Mouse (Mus musculus) embryonic facial prominence, embryonic 14.5 days (tissue): ENCODE data around the gene Xkr7. TPM values are rescaled to one million over a fixed set of nuclear protein-coding genes. Genes with fewer than 3 reads are reported as not detected.
A peak's percentile ranks its signal among the peaks of the same experiment; 100 is the strongest.

Experiments
- ATAC-seq: fragments of 200-750 bp; cut with Nextera tagmentation; 2 replicates; pipeline ENCODE4 v1.8.0; 2017; ENCODE audit warnings: low read depth, moderate number of reproducible peaks, moderate TSS enrichment
- DNase-seq: peaks from one replicate; pipeline ENCODE4 v3.0.0-alpha.2; 2015; ENCODE audit warnings: low spot score
- H3K27ac ChIP-seq: fragments of 300-500 bp; sonication (generic); replicated peaks from 2 replicates; pipeline ENCODE4 v1.5.1; 2014; ENCODE audit warnings: low read depth, mild to moderate bottlenecking, low read length, moderate library complexity
- H3K27me3 ChIP-seq: fragments of 300-500 bp; sonication (generic); replicated peaks from 2 replicates; pipeline ENCODE4 v1.6.1; 2014; ENCODE audit warnings: low read length; ENCODE audit not compliant: control insufficient read depth, insufficient read depth
- H3K36me3 ChIP-seq: fragments of 300-500 bp; sonication (generic); 2 replicates; pipeline ENCODE4 v1.6.1; 2014; ENCODE audit warnings: low read length, mixed read lengths; ENCODE audit not compliant: control insufficient read depth, insufficient read depth
- H3K4me1 ChIP-seq: fragments of 300-500 bp; sonication (generic); 2 replicates; pipeline ENCODE4 v1.6.1; 2014; ENCODE audit warnings: antibody characterized with exemption, low read length; ENCODE audit not compliant: control insufficient read depth, insufficient read depth
- H3K4me2 ChIP-seq: fragments of 300-500 bp; sonication (generic); 2 replicates; pipeline ENCODE4 v1.6.1; 2014; ENCODE audit warnings: low read depth, mild to moderate bottlenecking, low read length, moderate library complexity, mixed read lengths
- H3K4me3 ChIP-seq: fragments of 300-500 bp; sonication (generic); 2 replicates; pipeline ENCODE4 v1.5.1; 2014; ENCODE audit warnings: low read depth, mild to moderate bottlenecking, low read length
- H3K9ac ChIP-seq: fragments of 300-500 bp; sonication (generic); 2 replicates; pipeline ENCODE4 v1.6.1; 2014; ENCODE audit warnings: low read depth, mild to moderate bottlenecking, low read length, moderate library complexity, mixed read lengths
- H3K9me3 ChIP-seq: fragments of 300-500 bp; sonication (generic); 2 replicates; pipeline ENCODE4 v1.6.1; 2016; ENCODE audit warnings: low read length; ENCODE audit not compliant: control insufficient read depth
- WGBS: fragments of 180-500 bp; shearing (Covaris S2); extraction: QIAGEN DNeasy Blood & Tissue Kit; methylation state at CpG from one replicate; pipeline ENCODE4 v1.1.7; 2014; 5-methylcytosine and 5-hydroxymethylcytosine counted together
- polyA plus RNA-seq: library from polyadenylated mRNA; unstranded; fragments of >200 nt; fragmentation: Nextera tagmentation; extraction: Ambion mirVana; gene quantifications from 2 replicates; pipeline ENCODE4 v1.2.1, GENCODE M21; 2014

Xkr7 gene
- polyA plus RNA-seq: 0.06 and 0.07 TPM in 2 replicates

DNA sequence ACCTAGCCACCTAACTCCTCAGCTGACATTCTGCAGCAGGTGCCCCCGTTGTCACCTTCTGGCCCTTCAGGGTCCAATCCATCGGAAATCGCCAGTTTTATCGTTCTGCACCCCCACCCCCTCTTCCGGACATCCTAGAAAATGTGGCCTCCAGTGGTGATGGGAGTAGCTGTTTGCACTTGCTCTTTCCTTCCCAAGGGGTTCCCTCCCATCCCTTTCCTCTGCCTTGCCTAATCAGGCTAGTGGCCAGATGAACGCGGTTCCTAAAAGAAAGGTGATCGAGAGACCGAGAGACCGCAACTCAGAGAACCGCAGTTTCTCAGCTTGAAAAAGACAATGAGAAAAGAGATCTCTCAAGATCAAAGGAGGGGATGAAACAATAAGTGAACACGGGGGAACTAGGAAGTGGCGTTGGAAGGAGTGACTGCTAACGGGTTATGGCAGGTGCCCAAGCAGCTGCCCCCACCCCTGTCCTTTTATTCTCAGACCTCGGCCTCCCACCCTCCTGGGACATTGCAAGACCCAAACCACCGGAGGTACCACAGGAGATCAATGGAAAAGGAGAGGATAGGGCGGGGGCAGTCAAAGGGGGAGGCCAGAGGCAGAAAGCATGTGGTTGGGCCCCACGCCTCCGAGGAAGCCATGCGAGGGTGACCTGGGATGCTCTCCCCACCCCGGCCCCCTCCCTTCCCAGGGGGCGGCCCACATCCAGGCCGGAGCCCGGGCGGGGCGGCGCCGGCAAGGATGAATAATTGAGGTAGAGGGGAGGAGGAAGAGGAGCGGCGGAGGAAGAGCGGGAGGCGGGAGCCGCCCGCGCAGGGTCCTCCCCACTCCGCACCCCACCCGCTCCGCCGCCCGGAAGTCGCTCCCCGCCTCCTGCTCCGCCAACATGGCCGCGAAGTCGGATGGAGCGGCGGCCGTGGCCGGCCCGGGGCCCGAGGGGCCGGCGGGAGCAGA is at the start of gene Xkr7:
Xkr7 (plus strand) TSS at position 727 of the 957 bp plus-strand sequence.
- 2% methylated on average over 24 of the region's 54 CpGs for WGBS
- ATAC-seq (peak; percentile 70), DNase-seq (no peak)
- Histone ChIP-seq H3K27ac (no peak within 1 kb of the TSS), H3K4me1 (peaks cover 7% of the 10 kb centered on the region; the same call in 1 of the 2 replicates), H3K27me3 (peaks cover 54% of the 10 kb centered on the region), H3K36me3 (no peaks in the 10 kb centered on the region), H3K4me3 (peak within 1 kb of the TSS; percentile 43), H3K9ac (no peak within 1 kb of the TSS), H3K9me3 (no peaks in the 10 kb centered on the region), H3K4me2 (peak within 1 kb of the TSS; percentile 82)

DNA sequence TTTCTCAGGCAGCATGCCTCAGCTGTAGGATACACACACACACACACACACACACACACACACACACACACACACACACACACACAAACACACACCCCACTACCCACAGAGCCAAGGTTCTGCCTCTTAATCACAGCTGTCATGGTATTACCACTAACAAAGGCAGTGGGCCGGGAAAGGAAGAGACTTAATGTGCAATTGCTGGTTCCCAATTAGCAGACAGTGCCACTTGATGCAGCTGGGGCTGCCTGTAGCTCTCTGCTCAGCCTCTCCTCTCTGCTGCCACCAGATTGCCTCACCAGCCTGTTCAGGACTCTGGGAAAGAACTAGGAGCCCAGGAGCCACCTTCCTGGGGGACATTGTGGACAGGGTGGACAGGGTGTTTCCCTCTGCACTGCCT is 46.1 kb upstream of the Xkr7 start:
- WGBS: 64% methylated on average over 1 of the region's 1 CpGs
- Histone ChIP-seq H3K9me3 (no peaks in the 10 kb centered on the region), H3K4me1 (no peaks in the 10 kb centered on the region), H3K27me3 (no peaks in the 10 kb centered on the region), H3K9ac (no peak overlapping the region), H3K4me2 (no peak overlapping the region), H3K36me3 (no peaks in the 10 kb centered on the region), H3K27ac (no peak overlapping the region), H3K4me3 (no peak overlapping the region)
- DNase-seq: peak; percentile 56
- peak; percentile 65 for ATAC-seq

GRCm38 (mm10) chr2:152991529-152991928 is 40.1 kb upstream of the Xkr7 start:
- ATAC-seq: no peak
- no peak for DNase-seq
- Histone ChIP-seq H3K27ac (no peak overlapping the region), H3K4me2 (no peak overlapping the region), H3K27me3 (no peaks in the 10 kb centered on the region), H3K4me3 (no peak overlapping the region), H3K36me3 (no peaks in the 10 kb centered on the region), H3K4me1 (no peaks in the 10 kb centered on the region), H3K9ac (no peak overlapping the region), H3K9me3 (no peaks in the 10 kb centered on the region)
- 88% methylated on average over 9 of the region's 9 CpGs for WGBS

GRCm38 (mm10) chr2:152997046-152997445 is 34.6 kb upstream of the Xkr7 start:
- 68% methylated on average over 4 of the region's 4 CpGs for WGBS
- Histone ChIP-seq H3K9me3 (no peaks in the 10 kb centered on the region), H3K27me3 (no peaks in the 10 kb centered on the region), H3K4me3 (no peak overlapping the region), H3K4me2 (no peak overlapping the region), H3K9ac (no peak overlapping the region), H3K27ac (no peak overlapping the region), H3K36me3 (no peaks in the 10 kb centered on the region), H3K4me1 (no peaks in the 10 kb centered on the region)
- no peak for DNase-seq
- ATAC-seq: no peak

- H3K4me1 ChIP-seq: no peaks in the 10 kb centered on the region
- ATAC-seq (no peak), DNase-seq (no peak)
- H3K4me3 ChIP-seq: no peak overlapping the region
- WGBS: 68% methylated on average over 15 of the region's 15 CpGs
- H3K4me2 ChIP-seq: no peak overlapping the region
- H3K27ac ChIP-seq: no peak overlapping the region
- peaks cover 4% of the 10 kb centered on the region for H3K36me3 ChIP-seq
- no peaks in the 10 kb centered on the region for H3K27me3 ChIP-seq
- no peaks in the 10 kb centered on the region for H3K9me3 ChIP-seq
- no peak overlapping the region for H3K9ac ChIP-seq
Observed at GRCm38 (mm10) chr2:153002492-153003248, 29.0 kb upstream of the Xkr7 start.

DNA sequence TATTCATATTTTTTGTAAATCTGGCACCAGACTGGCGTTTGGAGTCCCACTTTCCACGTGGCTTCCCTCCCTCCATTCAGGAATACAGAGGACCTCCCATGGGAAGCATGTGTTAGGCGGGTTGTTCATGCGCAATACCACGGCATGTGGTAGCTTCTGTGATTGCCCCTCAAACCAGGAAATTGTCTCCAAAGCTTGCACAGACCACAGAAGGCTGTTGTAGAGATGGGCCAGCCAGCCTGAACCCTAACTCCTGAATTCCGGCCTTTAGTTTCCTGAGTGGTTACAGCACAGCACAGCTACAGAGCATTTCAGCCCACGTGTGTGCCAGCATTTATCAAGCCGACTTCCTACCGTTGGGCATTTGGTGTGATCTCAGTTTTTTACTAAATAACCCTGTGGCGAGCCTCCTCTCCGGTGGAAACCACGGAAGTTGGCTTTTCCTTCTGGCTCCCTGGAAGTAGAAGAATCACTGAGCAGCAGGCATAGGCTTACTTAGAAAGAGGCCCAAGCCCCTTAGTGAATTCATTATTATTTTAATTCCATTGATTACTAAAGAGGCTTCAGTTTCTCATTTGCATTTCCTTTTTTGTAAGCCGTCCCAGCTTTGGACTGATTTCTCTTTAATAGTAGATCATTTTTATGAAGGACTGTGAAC is 27.8 kb upstream of the Xkr7 start:
- 54% methylated on average over 13 of the region's 13 CpGs for WGBS
- no peaks in the 10 kb centered on the region for H3K9me3 ChIP-seq
- no peak overlapping the region for H3K27ac ChIP-seq
- no peak overlapping the region for H3K4me3 ChIP-seq
- H3K4me1 ChIP-seq: no peaks in the 10 kb centered on the region
- DNase-seq: peak; percentile 57
- H3K27me3 ChIP-seq: no peaks in the 10 kb centered on the region
- H3K4me2 ChIP-seq: no peak overlapping the region
- H3K36me3 ChIP-seq: peaks cover 15% of the 10 kb centered on the region
- H3K9ac ChIP-seq: no peak overlapping the region
- ATAC-seq: no peak

- DNase-seq (no peak), ATAC-seq (no peak)
- H3K4me1 ChIP-seq: no peaks in the 10 kb centered on the region
- no peak overlapping the region for H3K27ac ChIP-seq
- peaks cover 36% of the 10 kb centered on the region for H3K36me3 ChIP-seq
- no peaks in the 10 kb centered on the region for H3K27me3 ChIP-seq
- no peak overlapping the region for H3K4me3 ChIP-seq
- H3K4me2 ChIP-seq: no peak overlapping the region
- H3K9ac ChIP-seq: no peak overlapping the region
- no peaks in the 10 kb centered on the region for H3K9me3 ChIP-seq
- 79% methylated on average over 3 of the region's 3 CpGs for WGBS
Observed at GRCm38 (mm10) chr2:153005981-153006380, 25.7 kb upstream of the Xkr7 start.

DNA sequence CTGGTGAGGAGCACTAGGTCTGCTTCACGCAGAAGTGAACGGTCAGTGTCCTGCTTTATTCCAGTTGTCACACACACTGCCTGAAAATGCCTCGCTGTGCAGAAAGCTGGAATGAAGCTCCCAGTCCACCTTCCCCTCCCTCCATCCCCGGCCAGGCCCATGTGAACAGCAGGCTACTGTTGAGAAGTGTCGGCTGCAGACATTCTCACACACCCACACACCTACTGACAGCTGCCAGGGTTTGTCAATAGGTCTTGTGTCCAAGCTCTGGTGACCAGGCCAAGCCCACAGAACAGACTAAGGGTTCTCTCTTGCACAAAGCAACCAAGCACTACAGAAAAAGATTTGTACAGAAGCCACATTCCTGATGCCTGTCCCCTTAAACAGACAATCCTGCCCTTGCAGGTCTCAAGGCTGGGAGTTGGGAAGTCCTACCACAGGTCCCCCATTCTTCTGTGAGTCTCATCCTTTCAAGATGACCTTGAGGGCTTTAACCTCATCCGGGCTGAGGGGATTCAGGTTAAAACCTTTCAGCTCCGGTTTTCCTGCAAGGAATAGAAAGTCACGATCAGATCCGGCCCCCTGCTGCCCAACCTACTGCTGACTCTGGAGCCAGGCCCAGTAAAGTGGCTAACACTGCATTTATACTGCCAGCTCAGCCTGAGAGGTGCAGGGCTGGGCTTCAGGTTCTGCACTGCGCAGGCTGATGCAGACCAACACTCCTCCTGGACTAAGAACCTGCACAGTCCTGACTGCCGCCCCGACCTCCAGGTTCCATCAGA is 22.3 kb upstream of the Xkr7 start:
- ATAC-seq (no peak), DNase-seq (no peak)
- Histone ChIP-seq H3K9ac (no peak overlapping the region), H3K27me3 (no peaks in the 10 kb centered on the region), H3K9me3 (no peaks in the 10 kb centered on the region), H3K27ac (no peak overlapping the region), H3K4me1 (peaks cover 6% of the 10 kb centered on the region), H3K4me2 (no peak overlapping the region), H3K4me3 (no peak overlapping the region), H3K36me3 (peaks cover 56% of the 10 kb centered on the region)
- 84% methylated on average over 12 of the region's 12 CpGs for WGBS
